Mouse (Mus musculus) liver, postnatal 0 days (tissue): ENCODE data around the gene Mpl. TPM values are rescaled to one million over a fixed set of nuclear protein-coding genes. Genes with fewer than 3 reads are reported as not detected.

ENCODE experiments used
- ATAC-seq: fragments of 200-750 bp; cut with Nextera tagmentation; 2 replicates; pipeline ENCODE4 v1.8.0; 2017; ENCODE audit warnings: mild to moderate bottlenecking, moderate library complexity
- DNase-seq: peaks from one replicate; pipeline ENCODE4 v3.0.0-alpha.2; 2016
- H3K27ac ChIP-seq: fragments of 300-500 bp; sonication (generic); 2 replicates; pipeline ENCODE4 v1.5.1; 2014; ENCODE audit warnings: antibody characterized with exemption, moderate library complexity, mild to moderate bottlenecking, low read depth
- H3K27me3 ChIP-seq: fragments of 300-500 bp; sonication (generic); 2 replicates; pipeline ENCODE4 v1.6.1; 2014; ENCODE audit warnings: low read length, control low read depth, mixed read lengths; ENCODE audit not compliant: insufficient read depth
- H3K36me3 ChIP-seq: fragments of 300-500 bp; sonication (generic); replicated peaks from 2 replicates; pipeline ENCODE4 v1.6.1; 2014; ENCODE audit warnings: mild to moderate bottlenecking, control low read depth, low read length, moderate library complexity, mixed read lengths; ENCODE audit not compliant: insufficient read depth
- H3K4me1 ChIP-seq: fragments of 300-500 bp; sonication (generic); 2 replicates; pipeline ENCODE4 v1.6.1; 2014; ENCODE audit warnings: antibody characterized with exemption, mild to moderate bottlenecking, control low read depth; ENCODE audit not compliant: insufficient read depth
- H3K4me2 ChIP-seq: fragments of 300-500 bp; sonication (generic); 2 replicates; pipeline ENCODE4 v1.6.1; 2014; ENCODE audit warnings: low read depth, mild to moderate bottlenecking, low read length, moderate library complexity, mixed read lengths
- H3K4me3 ChIP-seq: fragments of 300-500 bp; sonication (generic); 2 replicates; pipeline ENCODE4 v1.5.1; 2014; ENCODE audit warnings: low read depth, low read length
- H3K9ac ChIP-seq: fragments of 300-500 bp; sonication (generic); replicated peaks from 2 replicates; pipeline ENCODE4 v1.6.1; 2014; ENCODE audit warnings: mild to moderate bottlenecking, moderate library complexity
- H3K9me3 ChIP-seq: fragments of 300-500 bp; sonication (generic); 2 replicates; pipeline ENCODE4 v1.6.1; 2016; ENCODE audit warnings: mild to moderate bottlenecking, control low read depth, low read length, mixed read lengths
- CTCF ChIP-seq: sonication (generic); IDR thresholded peaks from 2 replicates; pipeline ENCODE4 v1.5.1; 2016; ENCODE audit warnings: antibody characterized with exemption, low read depth
- EP300 ChIP-seq: IDR thresholded peaks from 2 replicates; pipeline ENCODE4 v1.6.1; 2016; ENCODE audit warnings: antibody characterized with exemption, low read depth, mild to moderate bottlenecking
- WGBS: fragments of 180-500 bp; shearing (Covaris S2); extraction: QIAGEN DNeasy Blood & Tissue Kit; methylation state at CpG from one replicate; pipeline ENCODE4 v1.1.7; 2014; ENCODE audit not compliant: insufficient replicate concordance; 5-methylcytosine and 5-hydroxymethylcytosine counted together
- polyA plus RNA-seq: library from polyadenylated mRNA; unstranded; fragments of >200 nt; fragmentation: Nextera tagmentation; extraction: Ambion mirVana; gene quantifications from 2 replicates; pipeline ENCODE4 v1.2.1, GENCODE M21; 2015

Gene Mpl
- polyA plus RNA-seq, 1 experiment from 2014 or later: 9.3 TPM

DNA sequence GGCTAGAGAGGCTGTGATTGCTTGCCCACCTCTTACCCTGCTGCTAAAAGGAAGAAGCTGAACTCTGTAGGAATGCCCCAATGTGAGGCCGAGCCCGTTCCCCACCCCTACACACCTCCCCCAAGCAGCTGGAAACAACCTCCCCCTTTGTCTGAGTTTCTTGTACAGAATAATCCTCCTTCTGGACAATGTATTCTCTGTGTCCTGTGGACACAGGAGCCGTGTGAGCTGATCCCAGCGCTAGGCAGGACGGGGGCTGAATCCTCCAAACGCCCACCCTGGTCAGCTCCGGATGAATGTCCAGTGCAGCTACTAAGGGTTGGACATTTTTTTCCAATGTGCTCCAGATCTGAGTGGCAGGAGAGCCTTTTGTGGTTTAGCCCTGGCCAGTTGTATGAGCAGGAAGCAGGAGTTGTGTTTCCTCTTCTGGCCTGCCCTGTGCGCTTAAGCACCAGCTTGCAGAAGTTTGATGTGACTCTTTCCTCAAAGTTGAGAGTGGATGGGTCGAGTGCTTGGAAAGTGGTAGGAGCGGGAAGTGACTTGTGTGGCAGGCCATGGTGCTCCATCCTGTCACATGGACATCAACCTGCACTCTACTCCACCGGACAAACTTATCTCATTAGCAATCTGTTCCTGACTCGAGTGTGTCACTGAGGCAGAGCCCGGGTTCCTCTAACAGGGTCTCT is 40.1 kb downstream of the Mpl start:
- DNase-seq (no peak), ATAC-seq (no peak)
- Histone ChIP-seq H3K27me3 (no peaks in the 10 kb centered on the region), H3K27ac (no peak overlapping the region), H3K36me3 (peaks cover 74% of the 10 kb centered on the region), H3K4me1 (no peaks in the 10 kb centered on the region), H3K4me3 (no peak overlapping the region), H3K4me2 (no peak overlapping the region), H3K9me3 (no peaks in the 10 kb centered on the region), H3K9ac (no peak overlapping the region)
- TF ChIP-seq EP300: no peak
- no peak for TF ChIP-seq CTCF
- 65% methylated on average over 13 of the region's 13 CpGs for WGBS

DNA sequence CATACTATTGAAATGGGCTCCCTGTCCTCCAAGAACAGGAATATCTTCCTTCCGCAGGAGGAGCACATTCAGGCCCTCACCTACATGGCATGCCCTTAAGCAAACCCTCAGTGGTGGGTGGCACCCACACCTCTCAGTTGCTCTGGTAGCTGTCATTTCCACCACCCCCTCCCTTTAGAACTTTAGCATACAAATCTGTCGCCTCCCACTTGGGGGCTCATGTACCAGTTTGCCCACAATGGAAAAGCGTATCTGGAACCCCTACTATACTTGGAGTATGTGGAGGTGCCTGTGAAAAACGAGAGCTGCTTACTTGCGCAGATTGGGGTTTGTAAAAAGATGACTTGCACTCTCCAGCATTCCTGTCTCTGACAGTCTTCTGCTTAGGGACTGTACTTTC is 41.0 kb downstream of the Mpl start:
- H3K9me3 ChIP-seq: no peaks in the 10 kb centered on the region
- TF ChIP-seq CTCF (no peak), EP300 (no peak)
- no peak overlapping the region for H3K4me2 ChIP-seq
- no peaks in the 10 kb centered on the region for H3K4me1 ChIP-seq
- no peak overlapping the region for H3K4me3 ChIP-seq
- no peak overlapping the region for H3K27ac ChIP-seq
- ATAC-seq (no peak), DNase-seq (no peak)
- 85% methylated on average over 5 of the region's 5 CpGs for WGBS
- H3K27me3 ChIP-seq: no peaks in the 10 kb centered on the region
- no peak overlapping the region for H3K9ac ChIP-seq
- H3K36me3 ChIP-seq: peaks cover 76% of the 10 kb centered on the region

DNA sequence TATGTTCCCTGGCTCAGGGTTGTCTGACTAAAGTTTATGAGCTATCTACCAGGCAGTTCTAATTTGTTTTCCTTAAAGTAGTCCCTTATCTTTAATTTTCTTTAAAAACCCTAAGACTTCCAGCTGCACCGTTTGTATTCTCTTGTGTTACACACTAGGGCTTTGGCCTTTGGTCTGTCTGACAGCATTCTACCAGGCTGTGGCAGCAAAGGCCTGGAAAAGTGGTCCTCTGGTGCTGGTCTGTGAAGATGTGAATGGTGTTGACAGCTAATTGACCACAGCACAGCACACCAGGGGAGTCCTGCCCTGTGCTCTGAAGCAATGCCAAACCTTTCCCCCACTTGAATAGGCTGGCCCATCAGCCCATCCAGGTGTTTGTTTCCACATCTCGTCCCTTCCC is 41.5 kb downstream of the Mpl start:
- no peaks in the 10 kb centered on the region for H3K9me3 ChIP-seq
- H3K36me3 ChIP-seq: peaks cover 72% of the 10 kb centered on the region
- no peak overlapping the region for H3K27ac ChIP-seq
- no peaks in the 10 kb centered on the region for H3K27me3 ChIP-seq
- H3K4me3 ChIP-seq: no peak overlapping the region
- TF ChIP-seq CTCF (0 out of 2 replicates have a peak, but pooled peaks have one; percentile 6), EP300 (no peak)
- ATAC-seq: no peak
- 76% methylated on average over 2 of the region's 2 CpGs for WGBS
- DNase-seq: no peak
- H3K4me2 ChIP-seq: no peak overlapping the region
- no peak overlapping the region for H3K9ac ChIP-seq
- no peaks in the 10 kb centered on the region for H3K4me1 ChIP-seq

- H3K4me1 ChIP-seq: peaks cover 5% of the 10 kb centered on the region; the same call in 1 of the 2 replicates
- H3K36me3 ChIP-seq: peaks cover 65% of the 10 kb centered on the region
- no peaks in the 10 kb centered on the region for H3K27me3 ChIP-seq
- no peak for DNase-seq
- H3K9ac ChIP-seq: no peak overlapping the region
- TF ChIP-seq CTCF (no peak), EP300 (no peak)
- no peaks in the 10 kb centered on the region for H3K9me3 ChIP-seq
- no peak overlapping the region for H3K4me2 ChIP-seq
- no peak overlapping the region for H3K27ac ChIP-seq
- 95% methylated on average over 5 of the region's 5 CpGs for WGBS
- no peak for ATAC-seq
- no peak overlapping the region for H3K4me3 ChIP-seq
Observed at GRCm38 (mm10) chr4:118413553-118413952, 43.8 kb downstream of the Mpl start.

- 87% methylated on average over 5 of the region's 5 CpGs for WGBS
- Histone ChIP-seq H3K27ac (no peak overlapping the region), H3K9ac (no peak overlapping the region), H3K4me1 (peaks cover 9% of the 10 kb centered on the region; the same call in 1 of the 2 replicates), H3K4me3 (no peak overlapping the region), H3K9me3 (no peaks in the 10 kb centered on the region), H3K36me3 (peaks cover 45% of the 10 kb centered on the region), H3K27me3 (no peaks in the 10 kb centered on the region), H3K4me2 (no peak overlapping the region)
- ATAC-seq (no peak), DNase-seq (no peak)
- TF ChIP-seq CTCF (no peak), EP300 (no peak)
Observed at GRCm38 (mm10) chr4:118410871-118411270, 46.4 kb downstream of the Mpl start.

DNA sequence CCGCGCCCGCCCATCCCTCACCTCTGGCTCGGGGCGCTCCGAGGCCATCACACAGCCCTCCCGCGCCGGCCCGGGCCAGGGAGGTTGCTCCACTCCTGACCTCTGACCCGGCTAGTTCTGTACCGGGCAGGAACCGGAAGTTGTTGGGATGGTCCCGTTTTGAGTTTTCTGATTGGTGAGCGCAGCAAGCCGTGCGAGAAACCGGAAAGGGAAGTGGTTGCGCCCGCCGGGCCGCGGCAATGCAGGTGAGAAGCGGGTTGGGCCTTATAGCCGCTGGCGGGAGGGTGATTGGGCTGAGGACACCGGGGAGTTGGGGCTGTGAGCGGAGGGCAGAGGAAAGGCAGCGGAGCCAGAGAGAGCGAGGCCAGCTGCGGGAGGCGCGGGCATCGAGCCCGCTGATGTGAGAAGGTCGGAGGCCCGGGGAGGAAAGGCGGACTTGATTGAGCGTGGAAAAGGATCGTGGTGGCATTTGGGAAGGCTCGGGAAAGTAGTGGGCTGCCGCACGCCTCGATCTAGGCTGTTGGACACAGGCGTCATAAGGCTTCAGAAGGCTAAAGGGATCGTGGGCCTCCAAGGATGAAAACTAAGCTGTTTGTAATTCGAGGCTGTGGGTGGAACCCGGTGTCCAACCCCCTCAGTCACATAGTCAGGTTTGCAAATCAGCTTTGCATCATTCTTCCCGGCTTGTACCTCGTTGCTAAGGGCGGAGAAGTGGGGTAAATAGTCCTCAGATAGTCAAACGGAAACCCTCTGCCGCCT is 48.0 kb downstream of the Mpl start, which contains the start of the genes Szt2 and Med8:
Gene Szt2 (minus strand): TSS at position 132 of the 759 bp plus-strand sequence.
Gene Med8 (plus strand): TSS at position 196 of the 759 bp plus-strand sequence.
- peak within 1 kb of the TSS; percentile 93 for H3K27ac ChIP-seq
- H3K4me3 ChIP-seq: peak within 1 kb of the TSS; percentile 83
- H3K4me1 ChIP-seq: peaks cover 9% of the 10 kb centered on the region; the same call in 1 of the 2 replicates
- peak within 1 kb of the TSS; percentile 77 for H3K4me2 ChIP-seq
- peak within 1 kb of the TSS; percentile 86 for H3K9ac ChIP-seq
- peaks cover 33% of the 10 kb centered on the region for H3K36me3 ChIP-seq
- ATAC-seq (peak; percentile 99), DNase-seq (peak; percentile 94)
- no peak for TF ChIP-seq CTCF
- peak; percentile 83 for TF ChIP-seq EP300
- H3K9me3 ChIP-seq: no peaks in the 10 kb centered on the region
- under 1% methylated on average over 53 of the region's 53 CpGs for WGBS
- no peaks in the 10 kb centered on the region for H3K27me3 ChIP-seq
